Mouse (Mus musculus) embryonic stem cell, embryonic (primary cell): ENCODE data around the gene Alkbh2.

ENCODE experiments used
- CTCF ChIA-PET, 4 experiments: fragments of 300-600 bp in 2 of 4; fragments of 350-600 bp in 2 of 4; sonication (Branson Sonifier 250); formaldehyde crosslinking; loops; one replicate each; lab custom pipeline; 2022; ENCODE audit warnings: inconsistent platforms in 2 of 4; lab: Charles Lee
- POLR2A ChIA-PET, 4 experiments: fragments of 300-600 bp in 2 of 4; fragments of 350-600 bp in 2 of 4; sonication (Branson Sonifier 250); formaldehyde crosslinking; loops; one replicate each; lab custom pipeline; 2022; ENCODE audit warnings: antibody characterized with exemption in 4 of 4, inconsistent platforms in 1 of 4; lab: Charles Lee

Gene Alkbh2

DNA sequence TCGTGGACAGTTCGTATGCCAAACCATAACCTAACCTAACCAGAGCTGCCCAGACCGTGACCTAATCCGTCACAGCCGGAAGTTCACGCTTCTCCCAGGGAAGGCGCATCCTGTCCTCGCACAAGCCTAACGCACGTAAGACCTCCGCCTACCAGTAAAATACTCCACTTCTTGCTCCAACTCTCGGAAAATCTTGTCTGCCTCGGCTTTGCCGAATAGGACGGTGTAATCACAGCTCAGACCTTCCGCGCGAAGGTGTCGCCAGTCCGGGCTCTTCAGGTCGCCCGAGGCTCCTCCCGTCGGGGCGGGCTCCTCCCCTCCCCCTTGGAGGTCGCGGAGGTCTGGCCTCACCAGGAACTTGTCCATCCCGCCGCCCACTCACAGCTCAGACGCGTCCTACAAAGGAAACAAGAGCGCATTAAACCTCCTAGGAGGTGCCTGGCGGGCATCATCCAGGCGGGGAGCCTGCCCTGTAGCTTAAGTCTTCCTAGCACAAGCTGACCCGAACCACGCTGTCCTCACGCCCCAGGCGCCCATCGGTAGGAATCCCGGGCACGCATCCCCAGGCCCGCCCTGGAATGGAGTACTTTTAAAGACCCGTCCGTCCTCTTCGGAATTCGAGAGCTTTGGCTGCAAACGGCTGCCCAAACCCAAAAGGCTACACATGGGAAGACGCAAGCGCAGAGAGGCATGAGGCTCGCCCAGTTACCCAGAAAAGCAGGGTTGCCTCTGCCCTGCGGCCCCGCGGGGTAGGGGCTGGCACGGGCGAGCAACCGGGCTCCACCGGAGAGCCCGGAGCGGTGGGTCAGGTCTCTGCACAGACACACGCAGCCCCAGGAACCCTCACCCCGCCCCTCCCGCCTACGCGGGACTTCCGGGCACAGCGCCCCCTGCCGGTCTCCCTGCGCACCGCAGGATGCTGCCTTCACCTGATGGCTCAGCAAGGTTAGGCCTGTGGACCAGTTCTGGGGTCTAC, at the start of gene Alkbh2:
Alkbh2 (minus strand) TSS at position 845 of the 976 bp plus-strand sequence.
- ChIA-PET CTCF (interaction anchor here (0.6 to 2.1 kb wide), 19 partner anchors 10 to 903 kb away, joined by 3 to 11 read pairs (median 4); partner anchors contain the start of genes Coro1c (in 1 of the 4) and Svop (in 1 of the 4)), POLR2A (interaction anchor here (0.6 to 11.0 kb wide), 44 partner anchors 8 to 1273 kb away, joined by 3 to 242 read pairs (median 4); partner anchors contain the start of genes Acacb (in 2 of the 4), Mmab (in 1 of the 4), Mvk (in 1 of the 4) and Svop (in 1 of the 4))

DNA sequence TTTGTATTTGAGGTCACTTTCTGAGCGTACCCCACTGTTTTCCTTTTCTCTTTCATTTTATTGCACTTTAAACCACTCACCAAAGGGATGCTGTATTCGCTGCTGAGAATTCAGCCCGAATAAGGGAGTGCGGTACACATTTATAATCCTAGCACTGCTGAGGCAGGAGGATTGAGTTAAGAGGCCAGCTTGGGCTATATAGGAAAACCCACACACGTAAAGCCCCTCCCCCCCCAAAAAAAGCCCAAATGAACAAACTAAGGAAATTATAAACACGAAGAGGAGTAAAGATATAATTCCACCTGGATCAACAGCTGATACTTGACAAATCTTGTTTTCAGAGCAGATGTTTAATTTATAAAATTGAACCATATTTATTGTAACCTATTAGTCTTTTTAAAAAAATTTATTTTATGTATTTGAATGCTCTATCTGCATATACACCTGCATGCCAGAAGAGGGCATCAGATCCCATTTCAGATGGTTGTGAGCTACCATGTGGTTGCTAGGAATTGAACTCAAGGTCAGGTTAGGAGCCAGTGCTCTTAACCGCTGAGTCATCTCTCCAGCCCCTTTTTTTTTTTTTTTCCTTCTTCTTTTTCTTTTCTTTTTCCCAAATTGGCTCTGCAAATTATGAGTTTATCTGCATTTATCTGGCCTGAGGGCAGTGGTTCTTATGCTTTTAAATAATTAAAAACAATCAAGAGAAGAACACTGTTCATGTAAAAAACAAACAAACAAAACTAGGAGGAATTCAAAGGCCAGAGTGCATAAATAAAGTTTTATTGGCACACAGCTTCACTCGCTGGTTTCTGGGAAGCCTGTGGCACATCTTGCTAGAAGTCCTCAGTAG, 48.8 kb upstream of the Alkbh2 start:
- CTCF ChIA-PET, result interaction anchor here (0.5 to 2.3 kb wide), 32 partner anchors 9 to 912 kb away, joined by 3 to 16 read pairs (median 4); partner anchors contain the start of genes Mvk (in 1 of the 4) and Tmem119 (in 1 of the 4)
- POLR2A ChIA-PET, result interaction anchor here (0.5 to 1.9 kb wide), 34 partner anchors 7 to 650 kb away, joined by 3 to 14 read pairs (median 3); partner anchors contain the start of genes Acacb (in 1 of the 4), Alkbh2 (in 1 of the 4), Foxn4 (in 1 of the 4) and Mmab (in 1 of the 4)

DNA sequence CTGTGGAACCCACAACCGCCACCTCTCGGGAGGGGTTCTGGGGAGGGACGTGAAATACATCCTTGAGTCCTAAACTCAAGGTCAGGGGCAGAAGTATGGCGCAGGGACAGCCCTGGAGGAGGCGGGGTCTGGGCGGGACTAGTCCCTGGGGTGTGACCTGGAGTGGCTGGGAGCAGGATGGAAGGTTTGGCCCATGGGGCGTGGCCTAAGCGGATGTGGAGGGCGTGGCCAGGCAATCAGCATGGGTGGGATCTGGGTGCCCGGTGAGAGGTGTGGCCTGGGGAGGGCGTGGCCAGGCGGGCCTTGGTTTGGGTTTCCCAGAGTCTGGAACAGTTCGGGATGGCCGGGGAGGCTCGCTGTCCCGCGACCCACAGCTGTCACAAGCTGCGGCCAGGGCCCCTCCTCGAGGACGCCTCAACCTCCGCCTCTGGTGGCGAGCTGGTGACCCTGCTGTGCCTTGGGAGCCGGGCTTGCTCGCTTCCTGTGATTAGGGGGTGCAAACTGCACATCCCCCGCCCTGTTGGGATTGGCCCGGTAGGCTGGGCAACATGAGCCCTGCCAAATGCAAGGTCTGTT, 47.7 kb upstream of the Alkbh2 start:
- ChIA-PET POLR2A (interaction anchor here in 3 of 4 experiments (0.5 to 1.9 kb wide), 22 partner anchors 8 to 639 kb away, joined by 3 to 14 read pairs (median 4); partner anchors contain the start of genes Acacb (in 1 of the 3), Alkbh2 (in 1 of the 3), Mmab (in 1 of the 3) and Mvk (in 1 of the 3)), CTCF (interaction anchor here (0.6 to 2.3 kb wide), 13 partner anchors 10 to 364 kb away, joined by 3 to 16 read pairs (median 5); no protein-coding TSS in a partner anchor)

DNA sequence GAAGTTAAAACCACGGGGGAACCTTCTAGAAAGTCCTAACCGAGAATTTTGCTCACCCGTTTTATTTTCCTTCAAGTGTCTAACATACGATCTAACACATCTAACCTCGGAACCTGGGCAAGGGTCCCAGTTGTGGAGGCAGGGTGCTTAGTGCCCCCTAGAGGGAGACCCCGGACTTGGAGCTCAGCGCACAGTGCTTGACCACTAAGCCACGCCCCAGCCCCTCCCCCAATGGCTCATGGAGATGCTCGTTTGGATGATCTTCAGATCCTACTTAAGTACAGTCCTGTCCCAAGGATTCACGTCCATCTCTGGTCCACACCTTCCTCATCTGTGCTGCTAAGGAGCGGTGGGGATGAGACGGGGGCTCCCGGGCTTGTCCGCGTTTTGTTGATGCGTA, 46.6 kb upstream of the Alkbh2 start:
- POLR2A ChIA-PET, result interaction anchor here in 2 of 4 experiments (0.6 to 1.1 kb wide), 5 partner anchors 12 to 444 kb away, joined by 3 to 8 read pairs (median 3); partner anchors contain the start of gene Svop (in 1 of the 2)
- CTCF ChIA-PET, result interaction anchor here (0.5 to 2.7 kb wide), 34 partner anchors 8 to 899 kb away, joined by 3 to 21 read pairs (median 4); partner anchors contain the start of genes Acacb (in 1 of the 4), Mmab (in 1 of the 4) and Ung (in 1 of the 4)

DNA sequence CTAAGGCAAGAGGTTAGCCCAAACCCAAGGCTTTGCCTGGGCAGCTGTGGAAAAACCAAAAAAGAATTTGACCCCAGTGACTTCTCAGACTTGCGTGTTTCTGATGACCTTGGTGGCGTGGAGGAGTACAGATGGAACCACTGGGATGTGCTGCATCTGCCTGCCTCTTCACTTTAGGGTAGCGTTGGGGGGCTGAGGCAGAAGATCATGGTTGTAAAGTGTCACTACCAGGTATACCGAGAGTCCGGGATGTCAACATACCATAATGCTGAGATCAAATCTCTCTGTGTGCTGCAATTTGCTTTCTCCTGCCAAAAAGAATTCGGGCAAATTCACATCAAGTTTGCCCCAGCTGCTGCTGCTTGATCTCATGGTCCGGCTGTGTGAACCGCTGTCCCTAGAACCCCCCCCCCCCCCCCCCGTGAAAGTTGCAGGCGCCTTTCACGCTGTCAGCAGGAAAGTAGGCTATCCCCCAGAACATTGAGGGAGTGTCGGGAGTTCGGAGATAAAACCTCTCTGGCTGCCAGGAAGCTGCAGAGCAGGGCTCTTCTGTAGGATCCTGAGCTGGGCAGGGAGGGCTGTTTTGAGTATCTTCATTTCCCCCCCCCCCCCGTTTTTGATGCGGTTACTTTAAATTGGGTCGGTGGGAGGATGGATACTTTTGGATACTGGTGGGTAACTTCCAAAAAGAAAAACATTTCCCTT, 46.0 kb upstream of the Alkbh2 start:
- ChIA-PET CTCF (interaction anchor here (0.5 to 2.7 kb wide), 35 partner anchors 8 to 1739 kb away, joined by 3 to 21 read pairs (median 4); partner anchors contain the start of genes Acacb (in 1 of the 4), Mmab (in 1 of the 4) and Ung (in 1 of the 4)), POLR2A (interaction anchor here (0.5 to 1.1 kb wide), 6 partner anchors 11 to 444 kb away, joined by 3 to 8 read pairs (median 3); partner anchors contain the start of gene Svop (in 1 of the 4))

DNA sequence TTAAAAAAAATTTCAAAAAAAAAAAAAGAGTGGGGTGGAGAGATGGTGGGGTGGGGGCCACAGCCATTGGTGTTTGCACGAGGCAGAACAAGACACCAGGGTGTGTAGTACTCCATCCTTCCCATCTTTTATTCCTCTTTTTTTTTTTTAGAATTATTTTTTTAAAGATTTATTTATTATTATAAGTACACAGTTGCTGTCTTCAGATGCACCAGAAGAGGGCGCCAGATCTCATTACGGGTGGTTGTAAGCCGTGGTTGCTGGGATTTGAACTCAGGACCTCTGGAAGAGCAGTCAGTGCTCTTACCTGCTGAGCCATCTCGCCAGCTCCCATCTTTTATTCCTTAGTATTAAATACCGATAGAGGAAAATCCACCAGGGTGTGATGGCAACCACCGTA, 45.4 kb upstream of the Alkbh2 start:
- ChIA-PET CTCF (interaction anchor here in 3 of 4 experiments (0.6 to 2.7 kb wide), 17 partner anchors 11 to 1738 kb away, joined by 3 to 21 read pairs (median 4); partner anchors contain the start of gene Ung (in 1 of the 3)), POLR2A (interaction anchor here in 3 of 4 experiments (0.5 to 1.4 kb wide), 8 partner anchors 11 to 961 kb away, joined by 3 to 7 read pairs (median 4); partner anchors contain the start of gene Unc119b (in 1 of the 3))

DNA sequence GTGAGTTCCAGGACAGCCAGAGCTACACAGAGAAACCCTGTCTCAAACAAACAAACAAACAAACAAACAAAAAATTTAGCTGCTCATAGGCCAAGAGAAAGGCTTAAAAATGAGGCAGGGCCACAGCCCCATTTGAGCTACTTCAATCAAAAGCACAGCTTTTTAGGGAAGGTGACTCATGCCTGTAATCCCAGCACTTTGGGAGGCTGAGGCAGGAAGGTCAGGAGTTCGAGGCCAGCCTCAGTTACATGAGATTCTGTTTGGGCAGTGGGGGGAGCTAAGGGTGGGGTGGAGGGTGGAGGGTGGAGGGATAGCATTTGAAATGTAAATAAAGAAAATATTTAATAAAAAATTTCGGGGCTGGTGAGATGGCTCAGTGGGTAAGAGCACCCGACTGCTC, 44.9 kb upstream of the Alkbh2 start:
- POLR2A ChIA-PET, result interaction anchor here in 3 of 4 experiments (0.5 to 1.4 kb wide), 8 partner anchors 11 to 962 kb away, joined by 3 to 7 read pairs (median 4); partner anchors contain the start of genes Unc119b (in 1 of the 3) and Ung (in 1 of the 3)
- CTCF ChIA-PET, result interaction anchor here in 2 of 4 experiments (0.6 to 2.7 kb wide), 5 partner anchors 11 to 582 kb away, joined by 3 to 21 read pairs (median 3); no protein-coding TSS in a partner anchor

DNA sequence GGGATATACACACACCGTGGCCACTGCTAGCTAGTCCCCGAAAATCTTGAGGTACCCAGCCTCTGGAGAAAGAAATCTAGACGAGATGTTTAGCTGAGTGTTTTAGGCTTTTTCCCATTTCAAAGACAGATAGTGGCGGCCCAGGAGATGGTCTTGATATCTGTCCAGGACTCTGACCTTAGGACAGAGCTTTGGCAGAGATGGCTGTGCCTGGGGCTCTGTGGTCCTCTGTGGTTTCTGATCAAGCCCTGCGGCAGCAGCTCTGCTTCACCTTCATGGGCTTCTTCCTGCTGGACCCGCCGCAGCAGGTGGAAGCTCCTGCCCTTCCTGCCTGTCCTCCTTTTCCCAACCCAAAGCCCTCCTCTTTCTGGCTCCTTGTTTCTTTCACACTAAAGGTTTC, 42.3 kb upstream of the Alkbh2 start:
- POLR2A ChIA-PET, result interaction anchor here in 3 of 4 experiments (0.6 to 1.0 kb wide), 4 partner anchors 17 to 380 kb away, joined by 3 read pairs; no protein-coding TSS in a partner anchor
- CTCF ChIA-PET, result interaction anchor here in 2 of 4 experiments (0.5 to 1.0 kb wide), 4 partner anchors 17 to 123 kb away, joined by 3 read pairs; no protein-coding TSS in a partner anchor

DNA sequence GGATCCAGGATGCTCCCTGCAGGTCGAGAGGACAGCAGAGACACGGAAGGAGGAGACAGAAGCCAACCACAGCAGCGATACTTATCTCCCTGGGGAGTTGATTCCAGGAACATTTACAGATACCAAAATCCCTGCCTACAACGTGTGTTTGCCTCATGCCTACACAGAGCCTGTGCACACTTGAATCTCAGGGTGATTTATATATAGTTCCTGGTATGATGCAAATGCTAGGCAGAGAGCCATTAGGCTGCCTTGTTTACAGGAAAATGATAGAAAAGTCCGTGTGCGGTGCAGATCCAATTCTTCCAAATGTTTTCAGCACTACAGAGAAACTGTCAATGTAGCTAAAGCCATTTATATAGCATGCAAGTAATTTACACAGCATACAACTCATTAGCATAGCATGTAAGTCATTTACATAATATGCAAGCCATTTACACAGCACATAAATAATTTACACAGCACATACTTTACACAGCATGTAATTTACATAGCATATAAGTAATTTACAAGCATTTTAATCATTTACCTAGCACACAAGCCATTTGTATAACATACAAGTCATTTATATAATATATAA, 35.2 kb upstream of the Alkbh2 start:
- ChIA-PET POLR2A (interaction anchor here in 3 of 4 experiments (0.6 to 2.2 kb wide), 14 partner anchors 9 to 1272 kb away, joined by 3 to 16 read pairs (median 4); partner anchors contain the start of genes Alkbh2 (in 1 of the 3), Fam222a (in 1 of the 3), Kctd10 (in 1 of the 3) and Ung (in 1 of the 3)), CTCF (interaction anchor here (0.6 to 2.9 kb wide), 18 partner anchors 8 to 367 kb away, joined by 3 to 22 read pairs (median 4); no protein-coding TSS in a partner anchor)

DNA sequence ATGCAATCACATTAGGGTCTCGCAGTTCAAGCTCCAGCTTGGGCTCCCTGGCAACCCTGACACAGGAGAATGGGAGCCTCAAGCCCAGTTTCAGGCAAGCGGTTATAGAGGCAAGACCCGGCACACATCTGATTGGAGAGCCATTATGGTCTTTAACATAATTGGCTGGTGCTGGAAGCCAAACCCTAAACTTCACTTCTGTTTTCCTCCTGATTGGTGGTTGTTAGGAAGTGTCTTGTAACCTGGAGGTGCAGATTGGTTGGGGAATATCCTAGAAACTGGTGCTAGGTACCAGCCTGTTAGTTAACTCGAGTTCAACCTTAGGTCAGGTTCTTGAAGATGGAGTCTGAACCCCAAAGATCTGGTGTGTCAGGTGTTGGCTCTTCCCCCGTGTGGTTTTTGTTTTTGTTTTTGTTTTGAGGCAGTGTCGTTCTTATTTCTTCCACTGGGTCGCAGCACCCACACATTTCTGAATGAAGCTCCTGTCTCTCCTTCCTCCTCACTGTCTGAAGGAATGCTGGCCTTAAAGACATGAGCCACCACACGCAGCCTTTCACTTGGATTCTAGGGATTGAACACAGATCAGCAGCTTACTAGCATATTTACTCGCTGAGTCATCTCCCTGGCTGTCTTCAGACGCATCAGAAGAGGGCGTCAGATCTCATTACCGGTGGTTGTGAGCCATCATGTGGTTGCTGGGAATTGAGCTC, 34.2 kb upstream of the Alkbh2 start:
- ChIA-PET CTCF (interaction anchor here (0.6 to 2.9 kb wide), 36 partner anchors 9 to 1235 kb away, joined by 3 to 22 read pairs (median 3); partner anchors contain the start of genes Acacb (in 1 of the 4) and Ung (in 1 of the 4)), POLR2A (interaction anchor here in 3 of 4 experiments (0.6 to 2.2 kb wide), 30 partner anchors 9 to 1273 kb away, joined by 3 to 16 read pairs (median 4); partner anchors contain the start of genes Alkbh2 (in 1 of the 3), Fam222a (in 1 of the 3), Kctd10 (in 1 of the 3) and Ung (in 1 of the 3))

DNA sequence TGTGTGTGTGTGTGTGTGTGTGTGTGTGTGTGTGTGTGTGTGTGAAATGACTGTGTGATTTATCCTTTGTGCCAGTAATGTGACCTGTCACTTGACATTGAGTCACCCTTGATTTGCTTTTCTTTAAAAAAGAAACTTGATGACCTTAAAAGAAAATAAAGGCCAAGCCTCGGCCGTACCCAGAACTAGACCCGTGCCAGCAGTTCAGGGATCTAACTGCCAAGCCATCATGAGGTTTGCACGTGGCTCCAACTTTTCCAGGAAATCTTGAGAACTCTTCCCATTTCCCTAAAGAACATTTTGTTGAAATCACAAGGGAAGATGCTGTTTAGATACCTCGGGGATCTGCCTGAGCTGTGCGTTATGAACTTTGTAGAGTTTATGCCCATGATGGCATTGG, 33.4 kb upstream of the Alkbh2 start:
- ChIA-PET POLR2A (interaction anchor here in 2 of 4 experiments (0.6 to 2.2 kb wide), 7 partner anchors 9 to 37 kb away, joined by 3 to 16 read pairs (median 6); no protein-coding TSS in a partner anchor), CTCF (interaction anchor here in 3 of 4 experiments (0.7 to 2.9 kb wide), 7 partner anchors 9 to 205 kb away, joined by 3 to 22 read pairs (median 6); no protein-coding TSS in a partner anchor)

DNA sequence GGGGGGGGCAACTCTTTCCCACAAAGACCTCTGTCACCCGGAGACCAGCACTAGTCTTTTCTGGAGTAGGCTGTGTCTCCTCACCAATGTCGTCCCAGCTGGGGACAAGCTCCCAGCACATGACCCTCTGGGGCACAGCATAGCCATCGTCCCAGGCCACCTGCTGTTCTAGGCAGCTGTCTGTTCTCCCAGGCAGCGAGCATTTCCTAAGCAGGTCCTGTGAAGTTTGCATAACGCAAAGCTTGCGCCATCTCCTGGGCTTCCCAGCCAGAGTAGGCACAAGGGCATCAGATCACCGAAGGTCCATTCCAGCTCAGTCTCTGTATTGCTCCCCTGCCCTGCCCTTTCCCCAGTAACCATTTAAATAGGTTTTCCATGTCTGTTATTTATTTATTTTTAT, 29.2 kb upstream of the Alkbh2 start:
- CTCF ChIA-PET, result interaction anchor here in 3 of 4 experiments (0.5 to 1.0 kb wide), 8 partner anchors 12 to 577 kb away, joined by 3 to 5 read pairs (median 4); no protein-coding TSS in a partner anchor
- POLR2A ChIA-PET, result interaction anchor here in 3 of 4 experiments (0.5 to 1.4 kb wide), 6 partner anchors 11 to 115 kb away, joined by 3 to 4 read pairs (median 4); partner anchors contain the start of gene Acacb (in 1 of the 3)

DNA sequence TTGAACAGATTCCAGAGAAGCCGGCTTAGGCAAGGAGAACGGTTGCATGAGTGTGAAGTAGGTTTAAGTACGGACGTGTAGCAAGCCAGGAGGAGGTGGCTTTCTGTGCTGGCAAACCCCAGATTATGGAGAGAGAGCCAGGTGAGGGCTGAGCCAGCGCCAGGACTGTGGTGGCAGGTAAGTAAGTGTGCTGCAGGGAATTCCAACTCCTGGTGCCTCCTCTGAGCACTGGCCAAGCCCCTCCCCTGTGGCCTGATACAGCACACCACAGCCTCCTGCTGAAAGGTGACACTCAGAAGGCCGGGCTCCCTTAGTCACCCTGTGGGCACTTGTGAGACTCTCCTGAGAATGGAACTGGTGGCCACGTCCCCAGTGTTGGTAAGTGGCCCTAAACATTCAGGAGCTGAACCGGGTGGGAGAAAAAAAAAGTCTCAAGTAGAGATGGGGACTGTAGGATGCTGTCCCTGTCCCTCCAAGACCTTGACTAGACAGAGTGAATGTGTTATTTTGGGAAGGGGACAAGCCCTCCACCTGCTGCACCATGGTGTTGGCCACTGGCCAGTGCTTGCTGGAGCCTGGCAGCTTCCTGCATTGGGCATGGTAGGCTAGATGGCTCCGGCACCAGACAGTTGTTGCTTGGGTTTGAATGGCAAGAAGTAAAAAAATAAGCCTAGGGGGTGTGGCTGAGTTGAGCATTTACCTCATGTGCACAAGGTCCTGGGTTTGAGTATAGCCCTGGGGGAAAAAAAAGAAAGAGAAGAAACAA, 27.3 kb upstream of the Alkbh2 start:
- ChIA-PET POLR2A (interaction anchor here in 2 of 4 experiments (0.6 to 1.2 kb wide), 5 partner anchors 15 to 25 kb away, joined by 3 to 4 read pairs (median 3); partner anchors contain the start of gene Ung (in 1 of the 2)), CTCF (interaction anchor here in 1 of 4 experiments (0.9 to 1.0 kb wide), 2 partner anchors 10 to 108 kb away, joined by 3 to 4 read pairs; no protein-coding TSS in a partner anchor)
